Mouse (Mus musculus) central nervous system, embryonic 14 days (tissue): Measurements from ENCODE around the gene Ogt. TPM values are rescaled to one million over a fixed set of nuclear protein-coding genes. Genes with fewer than 3 reads are reported as not detected.

Source experiments
- polyA plus RNA-seq: library from polyadenylated mRNA; depleted of rRNA; stranded (reverse); fragments of >200 nt; gene quantifications from 2 replicates; pipeline ENCODE4 v1.2.3, GENCODE M21; 2012; rRNA removed

Ogt gene
- polyA plus RNA-seq = 404 and 452 TPM in 2 replicates

GRCm38 (mm10) chrX:101639741-101640166 is at the start of gene Ogt:
Ogt (plus strand) TSS chrX:101640060.

GRCm38 (mm10) chrX:101733828-101734319 is 94.0 kb downstream of the Ogt start, which contains the start of gene Cxcr3:
Cxcr3 (minus strand) TSS chrX:101734269.

Other genes with a start within 250 kb of the Ogt start
- gene Zmym3, start 219.2 kb upstream of the Ogt start, polyA plus RNA-seq = 187 and 193 TPM in 2 replicates
- 496 and 582 TPM in 2 replicates for gene Nono, start 210.7 kb upstream of the Ogt start, polyA plus RNA-seq
- gene Itgb1bp2, start 191.0 kb upstream of the Ogt start, polyA plus RNA-seq = 5.6 and 17.6 TPM in 2 replicates
- 40.1 and 44.4 TPM in 2 replicates for gene Taf1, start 107.3 kb upstream of the Ogt start, polyA plus RNA-seq
- gene Cxcr3, start 94.2 kb downstream of the Ogt start, polyA plus RNA-seq = 0.20 and 0.29 TPM in 2 replicates
- 0.07 and 1.1 TPM in 2 replicates for gene Gm4779, start 154.4 kb downstream of the Ogt start, polyA plus RNA-seq
- gene 8030474K03Rik, start 154.6 kb downstream of the Ogt start, polyA plus RNA-seq = 0.05 and 0.46 TPM in 2 replicates
- 2.2 and 3.3 TPM in 2 replicates for gene Nhsl2, start 209.3 kb downstream of the Ogt start, polyA plus RNA-seq